Mouse (Mus musculus): ENCODE data around the gene Tmsb4x. TPM values are rescaled to one million over a fixed set of nuclear protein-coding genes. Genes with fewer than 3 reads are reported as not detected.

Gene Tmsb4x
- polyA plus RNA-seq, 2 experiments from 2014 or later: 15,449 to 15,725 TPM

DNA sequence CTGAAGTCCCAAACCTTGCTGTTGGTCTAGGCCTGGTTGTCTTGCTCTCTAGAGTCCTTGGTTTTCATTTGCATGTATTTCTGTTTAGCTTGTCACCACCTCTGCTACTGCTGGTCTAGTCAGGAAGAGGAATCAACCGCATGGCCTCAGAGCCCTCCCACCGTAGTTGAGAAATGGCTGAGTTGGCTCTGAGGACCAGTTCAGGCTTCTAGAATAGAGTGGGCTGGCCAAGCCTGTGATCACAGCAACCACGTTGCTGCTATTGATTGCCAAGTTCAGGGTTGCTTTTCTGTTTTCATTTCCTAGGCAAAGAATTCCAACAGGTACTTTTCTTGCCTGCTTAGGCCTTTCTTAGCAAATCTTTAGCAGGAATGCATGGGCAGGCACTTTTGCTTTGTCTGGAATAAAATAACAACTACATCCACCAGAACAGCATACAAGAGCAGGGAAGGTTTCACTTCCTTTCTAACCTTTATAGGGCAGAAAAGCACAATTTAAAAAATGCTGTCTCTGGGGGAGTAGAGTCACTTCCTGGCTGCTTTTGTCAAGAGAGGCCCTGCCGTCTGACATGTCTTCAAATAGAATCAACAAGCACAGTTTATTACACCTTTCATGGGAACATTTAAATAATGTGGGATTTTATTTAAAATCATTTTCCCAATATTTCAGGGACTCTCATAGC, 29.0 kb downstream of the Tmsb4x start:
- ATAC-seq: peak; percentile 67

DNA sequence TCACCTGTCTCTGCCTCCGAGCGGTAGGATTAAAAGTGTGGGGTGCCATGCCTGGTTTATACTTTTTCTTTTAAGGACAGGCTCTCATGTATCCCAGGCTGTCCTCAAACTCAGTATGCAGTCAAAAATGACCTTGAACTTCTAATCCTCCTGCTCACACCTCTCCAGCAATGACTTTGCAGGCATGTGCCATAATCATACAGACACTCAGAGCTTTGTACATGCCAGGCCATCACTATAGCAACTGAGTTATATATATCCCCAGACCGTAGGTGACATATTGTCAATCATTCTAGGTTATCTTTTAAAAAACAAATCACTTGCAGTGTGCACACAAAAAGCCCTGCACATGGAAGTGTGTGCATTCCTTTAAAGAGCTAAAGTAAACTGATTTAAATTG, 29.6 kb downstream of the Tmsb4x start:
- peak; percentile 16 for ATAC-seq

DNA sequence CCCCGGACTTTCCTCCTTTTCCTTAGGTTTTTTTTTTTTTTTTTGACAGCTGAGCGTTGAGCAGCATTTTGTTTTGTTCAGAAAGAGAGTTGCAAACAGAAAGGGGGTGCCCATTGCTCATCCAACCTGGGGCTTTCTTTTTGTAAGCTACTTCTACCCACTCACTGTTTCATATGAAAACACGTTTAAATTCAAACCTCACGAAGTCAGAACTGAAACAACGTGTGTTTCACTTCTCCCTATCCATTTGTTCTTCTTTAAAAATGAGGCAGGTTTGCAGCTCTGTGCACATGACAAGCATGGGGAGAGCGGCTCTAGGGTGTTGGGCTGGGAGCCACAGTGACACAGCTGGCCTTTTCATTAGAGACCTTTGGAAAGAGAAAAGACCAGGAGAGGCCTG, 33.8 kb downstream of the Tmsb4x start:
- ATAC-seq: no peak

DNA sequence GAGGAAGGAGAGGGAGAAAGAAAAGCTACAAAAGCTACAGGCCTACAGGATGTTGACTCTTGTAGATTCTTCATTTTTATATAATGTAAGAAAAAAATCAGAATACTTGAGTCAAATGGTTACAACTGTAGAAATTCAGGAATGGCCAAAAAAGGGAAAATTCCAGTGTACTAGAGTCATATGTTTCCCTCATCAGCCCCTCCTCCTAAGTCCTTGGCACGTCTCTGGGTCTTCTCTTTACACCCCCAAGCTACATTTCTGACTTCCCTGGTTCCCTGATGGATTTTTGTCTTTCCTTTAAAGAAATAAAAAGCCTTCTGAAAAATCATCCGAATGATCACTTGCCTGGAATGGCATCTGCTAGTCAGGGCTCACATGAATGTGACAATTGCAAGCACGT, 34.8 kb downstream of the Tmsb4x start:
- no peak for ATAC-seq

DNA sequence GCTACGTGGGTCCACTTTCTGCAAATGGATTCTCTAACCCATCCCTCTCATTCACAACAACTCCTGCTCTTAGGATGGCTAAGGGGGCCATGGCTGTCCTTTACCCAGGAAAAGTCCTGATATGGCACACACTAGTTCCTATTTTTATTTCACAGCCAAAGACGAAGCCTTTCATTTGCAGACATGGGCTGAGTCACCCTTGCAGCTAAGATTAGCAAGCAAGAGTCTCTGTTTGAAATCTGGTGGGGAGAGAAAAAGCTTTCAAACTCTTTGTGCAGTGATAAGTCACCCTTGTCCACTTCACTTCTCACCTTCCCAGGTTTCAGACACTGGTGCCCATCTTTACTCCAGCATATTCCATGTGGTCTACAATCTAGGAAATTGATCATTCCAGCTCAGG, 36.9 kb downstream of the Tmsb4x start:
- ATAC-seq: no peak

DNA sequence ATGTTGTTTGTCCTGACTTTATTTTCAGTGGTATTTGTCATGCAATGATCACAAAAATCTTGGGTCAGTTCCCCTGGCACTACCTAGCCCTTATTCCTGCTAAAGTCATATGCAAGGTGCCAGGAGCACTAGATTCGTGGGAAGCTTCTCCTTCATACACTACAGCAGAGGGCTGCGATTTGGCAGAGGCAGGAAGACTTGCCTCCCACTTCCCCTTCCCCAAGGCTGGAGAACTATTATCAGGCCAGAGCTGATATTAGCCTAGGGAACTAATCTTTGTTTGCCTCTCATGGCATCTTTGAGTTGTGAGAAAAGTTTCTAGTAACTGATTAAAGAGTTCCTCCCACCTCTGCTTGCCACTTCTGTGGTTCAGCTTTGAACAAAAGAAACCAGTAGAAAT, 37.8 kb downstream of the Tmsb4x start:
- ATAC-seq: no peak

DNA sequence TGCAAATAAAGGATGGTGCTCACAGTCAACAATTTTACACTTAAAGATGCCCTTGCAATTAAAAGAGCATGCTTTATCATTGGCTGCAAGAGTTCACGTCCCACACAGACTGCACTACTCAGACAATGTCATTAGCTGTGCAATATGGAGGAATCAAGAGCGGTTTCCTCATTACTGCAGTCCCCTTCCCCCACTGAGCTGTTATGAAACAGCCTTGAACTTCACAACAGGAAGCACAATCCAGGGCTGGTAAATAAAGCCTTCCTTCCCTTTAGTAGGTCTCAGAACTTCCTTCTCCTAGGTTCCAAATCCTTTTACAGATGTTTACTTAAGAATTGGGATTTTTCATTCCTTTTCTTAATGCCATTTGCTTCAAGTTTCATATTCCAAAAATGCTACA, 41.8 kb downstream of the Tmsb4x start:
- peak; percentile 89 for ATAC-seq

DNA sequence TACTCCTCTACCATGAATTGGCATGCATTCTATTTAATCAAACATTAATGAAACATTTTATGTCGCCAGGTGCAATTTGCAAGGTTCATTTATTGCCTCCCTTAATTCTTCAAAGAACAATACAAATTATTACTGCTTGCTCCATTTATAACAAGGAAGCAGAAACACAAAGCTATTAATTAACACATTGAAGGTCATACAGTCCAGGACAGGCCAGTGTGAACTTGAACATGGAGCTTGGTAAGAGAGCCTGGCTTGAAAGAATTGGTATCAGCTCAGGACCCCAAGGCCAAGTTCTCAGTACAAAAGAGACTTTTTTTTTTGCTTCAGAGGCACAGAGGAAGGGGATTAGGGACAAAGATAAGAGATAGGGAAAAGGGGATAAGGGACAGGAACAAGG, 43.1 kb downstream of the Tmsb4x start:
- ATAC-seq: no peak

DNA sequence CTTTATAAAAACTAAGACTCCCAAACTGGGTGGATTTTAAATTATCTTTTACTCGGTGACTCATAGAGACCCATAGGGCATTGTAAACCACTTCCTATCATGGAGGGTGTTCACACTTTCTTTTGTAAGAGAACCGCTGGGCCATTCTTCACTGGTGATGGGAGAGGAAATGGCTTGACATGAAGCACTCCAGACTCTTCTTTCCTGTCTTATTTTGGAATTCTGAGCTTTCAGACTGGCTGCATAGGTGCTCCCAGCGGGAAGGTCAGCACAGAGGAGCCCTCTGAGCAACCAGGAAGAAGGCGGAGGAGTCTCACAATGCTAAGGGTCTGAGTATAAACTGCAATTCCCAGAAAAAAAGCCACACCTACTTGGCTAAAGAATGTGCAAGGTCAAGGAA, 51.4 kb downstream of the Tmsb4x start:
- peak; percentile 95 for ATAC-seq

Other genes starting within 250 kb of the Tmsb4x start
- not detected for gene Tlr8, start 55.0 kb upstream of the Tmsb4x start, polyA plus RNA-seq (2017; shearing (Covaris generic))
- gene Tlr7, start 121.2 kb upstream of the Tmsb4x start, polyA plus RNA-seq (2017; shearing (Covaris generic)): 1 to 10 TPM; 7.4 to 9.0 TPM
- gene Prps2, start 173.4 kb upstream of the Tmsb4x start, polyA plus RNA-seq (2017; shearing (Covaris generic)): 10 to 100 TPM; 67.7 to 78.2 TPM

All from activated CD4-positive, CD25-positive, alpha-beta regulatory T cell, adult 4 months (primary cell).